Mouse (Mus musculus): ENCODE results near the gene Erp29.

The Erp29 gene

GRCm38 (mm10) chr5:121385461-121386119, 66.7 kb downstream of the Erp29 start, which contains the start of gene Trafd1:
Gene Trafd1 (minus strand): TSS chr5:121385632.
- TF ChIP-seq GATA4 (IDR thresholded peaks at IDR 0.05; ENCODE audit: insufficient replicate concordance, low read length), result no peak

GRCm38 (mm10) chr5:121384757-121385460, 67.4 kb downstream of the Erp29 start:
- TF ChIP-seq GATA4 (IDR thresholded peaks at IDR 0.05; ENCODE audit: insufficient replicate concordance, low read length), result no peak

GRCm38 (mm10) chr5:121383857-121384756, 68.2 kb downstream of the Erp29 start:
- no peak for TF ChIP-seq GATA4 (IDR thresholded peaks at IDR 0.05; ENCODE audit: insufficient replicate concordance, low read length)

- TF ChIP-seq GATA4 (IDR thresholded peaks at IDR 0.05; ENCODE audit: insufficient replicate concordance, low read length), result no peak
These were observed 71.6 kb downstream of the Erp29 start for GRCm38 (mm10) chr5:121380692-121381091.

- no peak for TF ChIP-seq GATA4 (IDR thresholded peaks at IDR 0.05; ENCODE audit: insufficient replicate concordance, low read length)
These were observed 73.5 kb downstream of the Erp29 start for GRCm38 (mm10) chr5:121378678-121379256.
